Mouse (Mus musculus): ENCODE results near the gene Ldb1. TPM values are rescaled to one million over a fixed set of nuclear protein-coding genes. Genes with fewer than 3 reads are reported as not detected.
"Not testable (repeated sequence)": the region's sequence is repeated elsewhere in the genome, so short reads cannot be mapped to it uniquely, and the experiment has no call there.

Ldb1 gene
- polyA plus RNA-seq, 1 experiment from 2014 or later: 93.0 TPM

DNA sequence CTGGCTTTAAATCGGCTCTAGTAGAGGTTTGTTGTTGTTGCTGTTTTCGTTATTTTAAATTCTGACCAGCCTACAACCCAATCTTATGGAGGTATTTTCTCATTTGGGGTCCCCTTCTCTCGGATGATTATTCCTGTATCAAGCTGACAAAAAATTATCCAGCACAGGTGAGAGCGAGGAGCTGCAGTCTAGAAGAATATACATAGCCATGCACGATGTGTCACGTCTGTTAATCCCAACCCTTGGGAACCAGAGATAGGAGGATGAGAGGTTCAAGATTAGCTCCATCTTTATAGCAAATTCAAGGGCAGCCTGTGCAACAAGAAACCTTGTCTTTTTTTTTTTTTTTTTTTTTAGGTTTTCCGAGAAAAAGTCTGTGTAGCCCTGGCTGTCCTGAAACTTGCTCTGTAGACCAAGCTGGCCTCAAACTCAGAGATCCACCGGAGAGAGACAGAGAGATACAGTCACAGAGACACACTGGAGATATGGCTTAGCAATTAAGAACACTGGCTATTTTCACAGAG is 46.3 kb downstream of the Ldb1 start:
- no peaks in the 10 kb centered on the region for H3K9me3 ChIP-seq (ENCODE audit: control insufficient read depth, low read length)
- no peaks in the 10 kb centered on the region for H3K27me3 ChIP-seq (ENCODE audit: control insufficient read depth, insufficient read depth, low read length)
- 15% methylated on average over 8 of the region's 8 CpGs for WGBS
- ATAC-seq (ENCODE audit: insufficient read depth, low FRiP score, low TSS enrichment) (no peak; the same call in 1 of the 2 replicates), DNase-seq (ENCODE audit: low spot score) (no peak)
- peak overlapping the region; percentile 49 for H3K4me2 ChIP-seq (ENCODE audit: low read depth)
- H3K4me3 ChIP-seq (ENCODE audit: low read depth, low read length): peak overlapping the region; percentile 85
- no peaks in the 10 kb centered on the region for H3K36me3 ChIP-seq (ENCODE audit: control insufficient read depth, insufficient read depth, low read length)
- H3K4me1 ChIP-seq (ENCODE audit: control insufficient read depth, insufficient read depth, low read length): peaks cover 5% of the 10 kb centered on the region
- H3K9ac ChIP-seq (ENCODE audit: low read length): no peak overlapping the region; the same call in 1 of the 2 replicates
- no peak overlapping the region for H3K27ac ChIP-seq (ENCODE audit: low read depth, low read length)

DNA sequence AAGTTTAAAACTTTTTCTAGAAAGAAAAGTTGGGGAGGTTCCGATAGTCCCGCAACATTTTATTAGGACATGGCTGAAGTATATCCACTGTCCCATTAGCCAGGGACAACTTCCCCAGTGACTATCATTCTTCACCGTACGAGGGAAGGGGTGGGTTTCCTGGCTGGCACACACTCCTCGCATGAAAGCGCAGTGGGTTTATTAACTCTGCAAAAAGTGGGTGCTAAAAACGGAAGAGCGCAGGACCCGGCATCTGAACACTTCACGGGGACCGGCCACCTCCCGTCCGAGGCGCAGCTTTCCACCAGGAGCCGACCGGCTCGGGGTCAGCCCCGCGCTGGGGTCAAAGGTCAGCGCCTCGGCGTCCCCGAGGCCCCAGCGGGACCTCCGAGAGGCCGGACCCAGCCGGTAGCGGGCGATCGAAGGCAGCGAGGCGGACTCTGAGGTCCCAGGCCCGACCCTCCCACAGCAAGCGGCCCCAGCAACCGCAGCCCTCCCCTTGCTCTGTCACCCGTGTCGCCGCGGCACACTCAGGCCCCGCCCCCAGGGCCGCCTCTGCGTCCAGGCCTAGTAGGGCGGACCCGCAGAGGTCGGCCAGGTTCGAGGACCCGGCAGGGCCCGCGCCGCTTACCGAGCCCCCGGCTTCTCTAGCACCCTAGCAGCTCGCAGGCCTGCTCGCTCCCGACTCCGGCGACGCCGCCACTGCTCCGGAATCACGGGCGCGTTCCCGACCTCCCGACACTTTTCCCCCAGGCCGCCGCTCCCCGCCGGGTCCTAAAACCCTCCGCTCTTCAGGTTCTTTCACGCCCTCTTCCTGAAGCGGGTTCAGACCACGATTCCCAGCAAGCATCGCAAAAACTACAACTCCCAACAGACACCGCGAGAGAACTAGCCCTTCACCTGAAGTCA is 47.0 kb downstream of the Ldb1 start, which contains the start of gene Armh3:
Gene Armh3 (minus strand): TSS at position 704 of the 909 bp plus-strand sequence.
- WGBS: 2% methylated on average over 65 of the region's 76 CpGs
- Histone ChIP-seq H3K4me1 (ENCODE audit: control insufficient read depth, insufficient read depth, low read length) (peaks cover 2% of the 10 kb centered on the region; the same call in 1 of the 2 replicates), H3K4me3 (ENCODE audit: low read depth, low read length) (peak within 1 kb of the TSS; percentile 85), H3K9ac (ENCODE audit: low read length) (peak within 1 kb of the TSS; percentile 91), H3K36me3 (ENCODE audit: control insufficient read depth, insufficient read depth, low read length) (no peaks in the 10 kb centered on the region), H3K9me3 (ENCODE audit: control insufficient read depth, low read length) (no peaks in the 10 kb centered on the region), H3K27ac (ENCODE audit: low read depth, low read length) (peak within 1 kb of the TSS; percentile 95), H3K27me3 (ENCODE audit: control insufficient read depth, insufficient read depth, low read length) (no peaks in the 10 kb centered on the region), H3K4me2 (ENCODE audit: low read depth) (peak within 1 kb of the TSS; percentile 63)
- DNase-seq (ENCODE audit: low spot score) (peak; percentile 95), ATAC-seq (ENCODE audit: insufficient read depth, low FRiP score, low TSS enrichment) (peak; percentile 95)

DNA sequence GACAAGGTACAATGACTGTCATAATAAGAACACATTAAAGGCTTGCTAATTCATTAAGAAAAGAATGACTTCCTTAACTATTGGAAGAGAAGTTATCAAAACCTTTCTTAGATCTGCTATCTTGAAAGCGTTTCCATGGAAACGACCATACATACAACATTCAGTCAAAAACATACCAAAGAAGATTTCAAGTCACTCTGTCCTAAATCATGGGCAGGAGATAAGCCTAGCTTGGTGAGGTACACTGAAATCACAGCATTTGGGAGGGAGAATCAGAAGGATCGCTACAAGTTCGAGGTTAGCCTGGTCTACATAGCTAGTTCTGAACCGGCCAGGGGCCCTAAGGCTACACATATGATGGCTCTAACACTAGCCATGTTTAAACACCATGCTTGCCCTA is 47.6 kb downstream of the Ldb1 start:
- peak overlapping the region; percentile 91 for H3K9ac ChIP-seq (ENCODE audit: low read length)
- H3K27me3 ChIP-seq (ENCODE audit: control insufficient read depth, insufficient read depth, low read length): no peaks in the 10 kb centered on the region
- peak overlapping the region; percentile 63 for H3K4me2 ChIP-seq (ENCODE audit: low read depth)
- H3K9me3 ChIP-seq (ENCODE audit: control insufficient read depth, low read length): no peaks in the 10 kb centered on the region
- 66% methylated on average over 5 of the region's 5 CpGs for WGBS
- no peaks in the 10 kb centered on the region for H3K36me3 ChIP-seq (ENCODE audit: control insufficient read depth, insufficient read depth, low read length)
- H3K27ac ChIP-seq (ENCODE audit: low read depth, low read length): no peak overlapping the region
- peak overlapping the region; percentile 85 for H3K4me3 ChIP-seq (ENCODE audit: low read depth, low read length)
- peaks cover 2% of the 10 kb centered on the region; the same call in 1 of the 2 replicates for H3K4me1 ChIP-seq (ENCODE audit: control insufficient read depth, insufficient read depth, low read length)
- DNase-seq (ENCODE audit: low spot score): no peak
- ATAC-seq (ENCODE audit: insufficient read depth, low FRiP score, low TSS enrichment): no peak

DNA sequence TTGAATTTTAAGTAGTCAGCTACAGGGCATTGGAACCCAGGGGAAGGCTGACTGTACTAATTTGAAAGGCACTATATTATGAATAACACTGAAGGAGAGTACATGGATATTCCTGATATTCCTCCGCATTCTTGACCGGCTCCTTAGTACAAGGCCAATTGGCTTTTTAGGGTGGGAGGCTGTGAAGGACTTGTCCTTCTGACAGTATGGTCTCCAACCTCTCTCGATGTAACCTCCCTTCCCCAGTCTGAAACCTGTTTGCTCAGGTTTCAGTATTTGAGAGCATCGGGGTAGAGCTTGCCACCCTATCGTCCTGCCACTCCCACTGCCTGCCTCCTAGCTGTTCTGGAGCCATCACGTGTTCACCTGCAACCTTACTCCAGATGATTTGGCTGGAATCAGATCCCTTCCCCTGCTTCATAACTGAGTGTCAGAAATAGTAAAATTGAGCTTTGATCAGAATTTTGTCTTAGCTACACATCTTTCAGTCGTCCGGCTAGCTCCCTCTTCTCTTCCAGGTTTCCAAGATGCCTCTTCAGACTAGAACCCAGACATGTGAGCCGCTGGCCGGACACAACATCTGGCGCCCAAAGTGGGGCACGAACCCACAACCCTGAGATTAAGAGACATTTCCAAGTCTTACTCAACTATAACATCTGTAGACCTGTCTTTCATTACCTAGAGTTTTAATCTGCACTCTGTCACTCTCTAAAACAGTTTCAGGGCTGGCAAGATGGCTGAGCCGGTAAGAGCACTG is 50.9 kb downstream of the Ldb1 start:
- Histone ChIP-seq H3K4me1 (ENCODE audit: control insufficient read depth, insufficient read depth, low read length) (peaks cover 2% of the 10 kb centered on the region; the same call in 1 of the 2 replicates), H3K9me3 (ENCODE audit: control insufficient read depth, low read length) (no peaks in the 10 kb centered on the region), H3K27me3 (ENCODE audit: control insufficient read depth, insufficient read depth, low read length) (no peaks in the 10 kb centered on the region), H3K4me2 (ENCODE audit: low read depth) (no peak overlapping the region), H3K9ac (ENCODE audit: low read length) (no peak overlapping the region), H3K36me3 (ENCODE audit: control insufficient read depth, insufficient read depth, low read length) (no peaks in the 10 kb centered on the region), H3K4me3 (ENCODE audit: low read depth, low read length) (no peak overlapping the region), H3K27ac (ENCODE audit: low read depth, low read length) (no peak overlapping the region)
- no peak for DNase-seq (ENCODE audit: low spot score)
- ATAC-seq (ENCODE audit: insufficient read depth, low FRiP score, low TSS enrichment): no peak
- WGBS: 95% methylated on average over 13 of the region's 13 CpGs

DNA sequence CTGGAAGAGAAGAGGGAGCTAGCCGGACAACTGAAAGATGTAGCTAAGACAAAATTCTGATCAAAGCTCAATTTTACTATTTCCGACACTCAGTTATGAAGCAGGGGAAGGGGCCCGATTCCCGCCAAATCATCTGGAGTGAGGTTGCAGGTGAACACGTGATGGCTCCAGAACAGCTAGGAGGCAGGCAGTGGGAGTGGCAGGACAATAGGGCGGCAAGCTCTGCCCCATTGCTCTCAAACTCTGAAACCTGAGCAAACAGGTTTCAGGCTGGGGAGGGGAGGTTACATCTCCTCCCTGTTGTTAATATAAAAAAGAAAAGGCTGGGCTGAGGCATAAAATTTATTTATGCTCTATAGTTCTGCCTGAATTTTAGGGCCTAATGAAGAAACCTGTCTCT is 51.6 kb downstream of the Ldb1 start:
- H3K27me3 ChIP-seq (ENCODE audit: control insufficient read depth, insufficient read depth, low read length); H3K4me1 ChIP-seq (ENCODE audit: control insufficient read depth, insufficient read depth, low read length); H3K9ac ChIP-seq (ENCODE audit: low read length); H3K4me3 ChIP-seq (ENCODE audit: low read depth, low read length); H3K36me3 ChIP-seq (ENCODE audit: control insufficient read depth, insufficient read depth, low read length); H3K27ac ChIP-seq (ENCODE audit: low read depth, low read length); ATAC-seq (ENCODE audit: insufficient read depth, low FRiP score, low TSS enrichment); H3K4me2 ChIP-seq (ENCODE audit: low read depth); H3K9me3 ChIP-seq (ENCODE audit: control insufficient read depth, low read length); DNase-seq (ENCODE audit: low spot score): not testable (repeated sequence)
- WGBS: 85% methylated on average over 6 of the region's 6 CpGs

DNA sequence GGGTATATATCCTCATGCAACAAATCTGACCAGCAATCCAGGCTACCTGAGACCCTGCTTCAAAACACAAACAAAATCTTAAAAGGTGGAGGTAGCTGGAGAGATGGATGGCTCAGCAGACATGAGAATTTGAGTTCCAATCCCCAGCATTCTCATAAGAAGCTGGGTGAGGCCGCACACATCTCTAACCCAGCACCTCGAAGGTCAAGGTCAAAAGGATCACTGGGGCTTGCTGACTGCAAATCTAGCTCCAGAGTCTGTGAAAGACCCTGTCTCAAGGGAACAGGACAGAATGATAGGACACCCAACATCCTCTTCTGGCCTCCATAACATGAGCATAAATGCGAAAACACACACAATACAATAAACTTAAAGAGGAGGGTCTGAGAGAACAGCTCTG is 53.8 kb downstream of the Ldb1 start:
- Histone ChIP-seq H3K27me3 (ENCODE audit: control insufficient read depth, insufficient read depth, low read length) (no peaks in the 10 kb centered on the region), H3K36me3 (ENCODE audit: control insufficient read depth, insufficient read depth, low read length) (no peaks in the 10 kb centered on the region), H3K9me3 (ENCODE audit: control insufficient read depth, low read length) (no peaks in the 10 kb centered on the region), H3K4me2 (ENCODE audit: low read depth) (no peak overlapping the region), H3K9ac (ENCODE audit: low read length) (no peak overlapping the region), H3K4me3 (ENCODE audit: low read depth, low read length) (no peak overlapping the region), H3K4me1 (ENCODE audit: control insufficient read depth, insufficient read depth, low read length) (no peaks in the 10 kb centered on the region), H3K27ac (ENCODE audit: low read depth, low read length) (no peak overlapping the region)
- DNase-seq (ENCODE audit: low spot score) (no peak), ATAC-seq (ENCODE audit: insufficient read depth, low FRiP score, low TSS enrichment) (no peak)
- 96% methylated on average over 3 of the region's 3 CpGs for WGBS

DNA sequence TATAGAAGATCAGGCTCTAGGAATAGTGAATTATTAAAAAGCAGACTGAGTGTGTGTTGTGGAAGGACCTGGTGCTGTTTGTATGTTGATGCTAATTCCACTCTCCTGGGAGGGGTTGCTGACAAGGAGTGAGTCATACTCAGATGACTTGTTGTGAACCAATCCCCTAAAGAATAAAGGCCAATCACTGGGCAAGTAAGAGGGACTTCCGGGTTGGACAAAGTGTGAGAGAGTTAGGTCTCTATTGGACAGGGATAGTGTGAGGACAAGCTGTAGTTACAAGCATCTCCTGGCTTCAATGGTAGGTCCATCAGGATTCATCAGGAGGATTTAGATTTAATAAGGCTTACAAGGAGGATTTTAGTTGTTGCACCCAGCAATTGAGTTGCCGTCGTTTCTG is 56.8 kb downstream of the Ldb1 start:
- no peak for DNase-seq (ENCODE audit: low spot score)
- H3K27ac ChIP-seq (ENCODE audit: low read depth, low read length): no peak overlapping the region
- no peaks in the 10 kb centered on the region for H3K27me3 ChIP-seq (ENCODE audit: control insufficient read depth, insufficient read depth, low read length)
- H3K36me3 ChIP-seq (ENCODE audit: control insufficient read depth, insufficient read depth, low read length): no peaks in the 10 kb centered on the region
- H3K4me2 ChIP-seq (ENCODE audit: low read depth): no peak overlapping the region
- no peaks in the 10 kb centered on the region for H3K4me1 ChIP-seq (ENCODE audit: control insufficient read depth, insufficient read depth, low read length)
- no peak for ATAC-seq (ENCODE audit: insufficient read depth, low FRiP score, low TSS enrichment)
- H3K9ac ChIP-seq (ENCODE audit: low read length): no peak overlapping the region
- 94% methylated on average over 3 of the region's 3 CpGs for WGBS
- H3K9me3 ChIP-seq (ENCODE audit: control insufficient read depth, low read length): no peaks in the 10 kb centered on the region
- no peak overlapping the region for H3K4me3 ChIP-seq (ENCODE audit: low read depth, low read length)

DNA sequence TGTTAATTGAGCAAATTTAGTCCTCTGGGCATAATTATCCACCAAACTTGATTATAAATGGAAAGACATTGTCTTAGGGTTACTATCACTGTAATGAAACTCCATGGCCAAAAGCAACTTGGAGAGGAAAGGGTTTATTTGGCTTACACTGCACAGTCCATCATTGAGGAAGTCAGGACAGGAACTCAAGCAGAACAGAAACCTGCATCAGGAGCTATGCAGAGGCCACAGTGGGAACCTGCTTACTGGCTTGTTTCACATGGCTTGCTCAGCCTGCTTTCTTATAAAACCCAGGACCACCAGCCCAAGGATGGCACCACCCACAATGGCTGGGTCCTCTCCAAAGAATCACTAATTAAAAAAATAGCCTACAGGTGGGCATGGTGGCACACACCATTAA is 60.6 kb downstream of the Ldb1 start:
- Histone ChIP-seq H3K9me3 (ENCODE audit: control insufficient read depth, low read length) (no peaks in the 10 kb centered on the region), H3K4me1 (ENCODE audit: control insufficient read depth, insufficient read depth, low read length) (no peaks in the 10 kb centered on the region), H3K4me2 (ENCODE audit: low read depth) (no peak overlapping the region), H3K27me3 (ENCODE audit: control insufficient read depth, insufficient read depth, low read length) (no peaks in the 10 kb centered on the region), H3K9ac (ENCODE audit: low read length) (no peak overlapping the region), H3K4me3 (ENCODE audit: low read depth, low read length) (no peak overlapping the region), H3K36me3 (ENCODE audit: control insufficient read depth, insufficient read depth, low read length) (no peaks in the 10 kb centered on the region), H3K27ac (ENCODE audit: low read depth, low read length) (no peak overlapping the region)
- DNase-seq (ENCODE audit: low spot score): no peak
- ATAC-seq (ENCODE audit: insufficient read depth, low FRiP score, low TSS enrichment): no peak

Data from neural tube, embryonic 11.5 days (tissue).